Mouse (Mus musculus) spleen, adult 2 months (tissue): Measurements from ENCODE around the gene C87436. TPM values are rescaled to one million over a fixed set of nuclear protein-coding genes. Genes with fewer than 3 reads are reported as not detected.

Experiments
- DNase-seq, 2 experiments: peaks; one replicate each; pipeline versions ENCODE4 v3.0.0 to v3.0.0-alpha.2; 2012 to 2021; ENCODE audit warnings: low spot score in 2 of 2, low read depth in 1 of 2
- H3K27ac ChIP-seq: fragments of 200-500 bp; 2 replicates; pipeline ENCODE4 v1.5.1; 2012; ENCODE audit warnings: low read length, inconsistent platforms; ENCODE audit not compliant: insufficient read depth
- H3K27me3 ChIP-seq: fragments of 200-500 bp; 2 replicates; pipeline ENCODE4 v1.6.1; 2012; ENCODE audit warnings: mild to moderate bottlenecking, moderate library complexity, low read length, inconsistent platforms; ENCODE audit not compliant: control insufficient read depth, insufficient read depth
- H3K36me3 ChIP-seq: fragments of 200-500 bp; 2 replicates; pipeline ENCODE4 v1.6.1; 2012; ENCODE audit warnings: mild to moderate bottlenecking, low read length, inconsistent platforms; ENCODE audit not compliant: control insufficient read depth, insufficient read depth
- H3K4me1 ChIP-seq: fragments of 200-500 bp; 2 replicates; pipeline ENCODE4 v1.6.1; 2011; ENCODE audit warnings: inconsistent platforms; ENCODE audit not compliant: control insufficient read depth, insufficient read depth, insufficient read length
- H3K4me3 ChIP-seq: fragments of 200-500 bp; 2 replicates; pipeline ENCODE4 v1.5.1; 2011; ENCODE audit warnings: mild to moderate bottlenecking, inconsistent platforms; ENCODE audit not compliant: insufficient read depth, insufficient read length; ENCODE audit errors: extremely low read depth
- CTCF ChIP-seq: fragments of 200-500 bp; IDR thresholded peaks from 2 replicates; pipeline ENCODE4 v1.5.1; 2011; ENCODE audit warnings: mild to moderate bottlenecking, inconsistent platforms; ENCODE audit not compliant: insufficient read depth, insufficient read length, insufficient replicate concordance; ENCODE audit errors: extremely low read depth
- POLR2A ChIP-seq: fragments of 200-500 bp; IDR thresholded peaks from 2 replicates; pipeline ENCODE4 v1.6.1; 2011; ENCODE audit warnings: low read depth, low read length, inconsistent platforms
- WGBS: fragments of 180-500 bp; shearing (Covaris S2); methylation state at CpG from one replicate; pipeline ENCODE4 v1.1.7; 2018; 5-methylcytosine and 5-hydroxymethylcytosine counted together
- polyA plus RNA-seq: library from polyadenylated mRNA; depleted of rRNA; stranded (reverse); fragments of >200 nt; gene quantifications from 2 replicates; pipeline ENCODE4 v1.2.3, GENCODE M21; 2012

The C87436 gene
- polyA plus RNA-seq, 1 experiment: 9.5 TPM

DNA sequence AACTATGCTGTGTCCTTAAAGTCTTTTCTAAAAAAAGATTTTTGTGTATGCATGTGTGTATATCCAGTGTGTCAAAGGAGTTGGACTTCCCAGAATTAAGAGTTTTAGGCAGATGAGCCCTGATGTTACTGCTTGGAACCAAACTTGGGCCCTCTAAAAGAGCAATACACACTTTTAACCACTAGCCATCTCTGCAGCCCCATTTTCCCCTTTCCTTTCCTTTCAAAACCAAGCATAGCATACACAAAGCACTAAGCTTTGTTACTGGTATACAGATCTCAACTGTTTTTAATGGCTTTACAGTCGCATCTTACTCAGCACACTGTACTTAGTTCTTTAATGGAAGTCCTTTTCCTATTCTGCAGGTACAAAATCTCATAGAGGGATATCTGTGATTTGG lies 1.4 kb downstream of the C87436 start:
- 82% methylated on average over 1 of the region's 1 CpGs for WGBS
- no peak overlapping the region for H3K4me3 ChIP-seq
- H3K4me1 ChIP-seq: no peaks in the 10 kb centered on the region
- peaks cover 7% of the 10 kb centered on the region for H3K36me3 ChIP-seq
- TF ChIP-seq POLR2A (no peak), CTCF (no peak)
- DNase-seq: no peak
- no peak overlapping the region for H3K27ac ChIP-seq
- no peaks in the 10 kb centered on the region for H3K27me3 ChIP-seq

DNA sequence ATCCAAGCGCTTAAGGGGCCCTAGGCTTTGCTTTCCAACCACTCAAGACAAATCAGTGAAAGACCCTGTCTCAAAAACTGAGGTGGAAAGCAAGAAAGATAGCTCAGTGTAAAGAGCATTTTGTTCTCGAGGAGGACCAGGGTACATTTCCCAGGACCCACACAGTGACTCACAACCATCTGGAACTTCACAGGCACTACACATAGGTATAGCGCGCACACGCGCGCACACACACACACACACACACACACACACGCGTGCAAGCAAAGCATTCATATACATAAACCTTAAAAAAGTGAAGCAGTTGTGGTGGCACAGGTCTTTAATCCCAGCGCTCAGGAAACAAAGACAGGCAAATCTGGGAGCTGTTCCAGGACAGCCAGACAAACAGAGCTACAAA lies 3.4 kb downstream of the C87436 start:
- Histone ChIP-seq H3K27me3 (no peaks in the 10 kb centered on the region), H3K36me3 (peaks cover 14% of the 10 kb centered on the region), H3K27ac (no peak overlapping the region), H3K4me1 (no peaks in the 10 kb centered on the region), H3K4me3 (no peak overlapping the region)
- no peak for TF ChIP-seq POLR2A
- TF ChIP-seq CTCF: no peak
- 97% methylated on average over 10 of the region's 10 CpGs for WGBS
- no peak for DNase-seq

GRCm38 (mm10) chr6:86445551-86445950 lies 7.4 kb downstream of the C87436 start:
- Histone ChIP-seq H3K36me3 (peaks cover 19% of the 10 kb centered on the region), H3K27ac (no peak overlapping the region), H3K4me3 (no peak overlapping the region), H3K27me3 (no peaks in the 10 kb centered on the region), H3K4me1 (no peaks in the 10 kb centered on the region)
- TF ChIP-seq POLR2A (no peak), CTCF (no peak)
- no peak for DNase-seq
- WGBS: 93% methylated on average over 18 of the region's 18 CpGs

DNA sequence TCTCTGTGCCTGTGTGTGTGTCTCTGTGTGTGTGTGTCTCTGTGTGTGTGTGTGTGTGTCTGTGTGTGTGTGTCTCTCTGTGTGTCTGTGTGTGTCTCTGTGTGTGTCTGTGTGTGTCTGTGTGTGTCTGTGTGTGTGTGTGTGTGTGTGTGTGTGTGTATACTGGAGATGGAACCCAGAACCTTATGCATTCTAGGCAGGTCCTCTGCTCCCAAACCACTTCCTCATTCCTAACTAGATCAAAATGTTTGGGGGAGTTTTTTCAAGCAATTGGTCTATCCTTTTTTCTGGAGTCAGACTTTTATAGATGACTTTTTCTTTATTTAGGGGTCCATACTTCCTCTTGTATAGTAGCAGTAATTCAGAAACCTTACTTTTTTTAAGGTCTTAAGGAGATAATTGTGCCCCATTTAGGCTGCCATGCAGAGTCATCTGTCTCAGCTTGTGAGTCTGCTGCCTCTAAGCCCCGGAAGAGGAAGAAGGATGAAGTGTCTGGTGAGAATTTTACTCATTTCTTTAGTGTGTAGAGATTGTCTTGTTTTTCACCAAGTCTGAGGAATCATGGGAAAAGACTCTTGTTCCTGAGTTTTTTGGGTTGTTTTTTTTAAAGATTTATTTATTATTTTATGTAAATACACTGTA lies 8.9 kb downstream of the C87436 start:
- Histone ChIP-seq H3K27me3 (no peaks in the 10 kb centered on the region), H3K4me1 (no peaks in the 10 kb centered on the region), H3K36me3 (peaks cover 22% of the 10 kb centered on the region), H3K27ac (no peak overlapping the region), H3K4me3 (no peak overlapping the region)
- TF ChIP-seq CTCF: no peak
- TF ChIP-seq POLR2A: no peak
- 16% methylated on average over 1 of the region's 1 CpGs for WGBS
- DNase-seq: no peak

GRCm38 (mm10) chr6:86456727-86457126 lies 18.6 kb downstream of the C87436 start:
- no peaks in the 10 kb centered on the region for H3K4me1 ChIP-seq
- H3K4me3 ChIP-seq: no peak overlapping the region
- no peak for TF ChIP-seq POLR2A
- no peak for TF ChIP-seq CTCF
- no peak for DNase-seq
- H3K27me3 ChIP-seq: no peaks in the 10 kb centered on the region
- H3K27ac ChIP-seq: no peak overlapping the region
- H3K36me3 ChIP-seq: peaks cover 30% of the 10 kb centered on the region
- 93% methylated on average over 3 of the region's 3 CpGs for WGBS

DNA sequence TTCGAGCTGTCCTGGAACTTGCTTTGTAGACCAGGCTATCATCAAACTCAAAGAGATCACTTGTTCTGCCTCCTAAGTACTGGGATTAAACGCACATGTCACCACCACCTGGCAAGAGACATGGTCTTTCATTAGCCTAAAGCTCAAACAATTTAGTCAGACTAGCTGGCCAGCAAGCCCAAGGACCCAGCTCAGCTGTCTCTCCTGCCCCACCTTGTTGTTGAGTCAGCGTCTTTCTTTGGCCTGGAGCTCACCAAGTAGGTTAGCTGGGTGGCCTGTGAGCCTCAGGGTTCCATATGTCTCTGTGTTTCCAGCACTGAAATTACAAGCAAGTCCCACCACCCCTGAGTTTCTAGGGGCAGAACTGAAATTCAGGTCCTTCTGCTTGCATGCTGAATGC lies 24.9 kb downstream of the C87436 start:
- TF ChIP-seq POLR2A (no peak), CTCF (no peak)
- no peaks in the 10 kb centered on the region for H3K27me3 ChIP-seq
- H3K27ac ChIP-seq: no peak overlapping the region
- H3K4me3 ChIP-seq: no peak overlapping the region
- 95% methylated on average over 3 of the region's 3 CpGs for WGBS
- peaks cover 14% of the 10 kb centered on the region for H3K36me3 ChIP-seq
- DNase-seq: no peak
- H3K4me1 ChIP-seq: no peaks in the 10 kb centered on the region

DNA sequence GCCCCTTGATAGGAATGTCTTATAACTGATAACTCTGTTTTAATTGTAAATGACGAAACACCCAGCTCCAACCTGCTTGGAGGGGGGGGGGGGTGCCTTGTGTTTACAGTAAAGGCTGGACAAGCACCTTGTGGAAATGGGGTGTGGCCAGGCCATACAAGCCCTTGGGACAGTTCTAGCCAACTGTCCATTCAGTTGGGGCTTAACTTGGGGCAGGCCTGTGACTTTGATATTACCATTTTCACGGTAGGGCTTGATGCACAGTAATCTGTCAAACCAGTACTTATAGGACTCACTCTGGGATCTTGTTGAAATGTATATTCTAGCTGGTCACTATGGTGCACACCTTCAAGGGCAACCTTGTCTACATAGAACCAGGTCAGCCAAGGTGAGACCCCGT lies 33.1 kb downstream of the C87436 start:
- no peak for TF ChIP-seq CTCF
- no peak for TF ChIP-seq POLR2A
- 78% methylated on average over 3 of the region's 3 CpGs for whole genome bisulfite sequencing
- no peak for DNase-seq
- H3K27me3 ChIP-seq: no peaks in the 10 kb centered on the region
- H3K4me1 ChIP-seq: peaks cover 9% of the 10 kb centered on the region
- H3K27ac ChIP-seq: no peak overlapping the region; the same call in 1 of the 2 replicates
- peaks cover 6% of the 10 kb centered on the region for H3K36me3 ChIP-seq
- 0 out of 2 replicates have a peak overlapping the region, but pooled peaks have one; percentile 62 for H3K4me3 ChIP-seq
